Mouse (Mus musculus): Measurements from ENCODE around the gene Gfod1.

Gfod1 gene

DNA sequence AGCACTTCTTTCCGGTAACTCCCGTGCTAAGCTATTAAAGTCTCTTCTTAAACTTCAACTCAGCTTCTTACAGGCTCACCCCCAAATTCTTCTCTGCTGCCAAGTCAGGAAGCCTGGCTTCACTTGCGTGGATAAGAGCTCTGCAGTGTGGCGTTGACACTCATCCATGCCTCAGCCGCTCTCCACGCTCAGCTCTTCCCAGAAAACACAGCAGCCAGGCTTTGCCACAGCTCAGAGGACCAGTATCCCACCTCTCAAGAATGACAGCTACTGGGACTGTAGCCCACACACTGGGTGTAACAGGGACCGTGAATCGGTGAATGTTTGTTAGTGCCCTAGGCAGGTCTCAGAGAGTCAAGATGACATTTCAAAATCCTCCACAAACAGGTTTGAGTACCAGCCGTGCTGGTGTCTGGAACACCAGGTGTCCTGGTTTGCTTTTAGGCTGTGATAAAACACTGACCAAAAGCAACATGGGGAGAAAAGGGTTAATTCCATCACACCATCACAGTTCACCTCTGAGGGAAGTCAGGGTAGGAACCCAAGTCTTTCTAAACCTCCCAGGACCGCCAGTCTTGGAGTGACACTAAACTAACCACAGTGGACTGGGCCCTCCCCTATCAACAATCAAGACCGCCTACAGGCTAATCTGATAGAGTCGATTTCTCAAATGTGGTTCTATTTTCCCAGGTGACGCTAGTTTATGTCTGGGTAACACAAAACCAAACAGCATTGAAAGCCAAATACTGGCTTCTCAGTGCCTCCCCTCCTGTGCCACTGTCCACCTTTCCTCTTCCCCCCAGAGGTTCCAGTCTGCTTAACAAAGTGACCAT is 31.5 kb downstream of the Gfod1 start:
- TF ChIP-seq NANOG (IDR thresholded peaks at IDR 0.05; ENCODE audit: borderline replicate concordance, low read length) (no peak), POU5F1 (IDR thresholded peaks at IDR 0.05; ENCODE audit: borderline replicate concordance, low read length) (no peak), CTCF (conservative IDR thresholded peaks at IDR 0.05; ENCODE audit: low read length) (no peak)
- H3K4me1 ChIP-seq (replicated peaks; ENCODE audit: low read depth, low read length), result peaks cover 56% of the 10 kb centered on the region
- no peaks in the 10 kb centered on the region for H3K9me3 ChIP-seq (ENCODE audit: low read length)
- no peak overlapping the region for H3K4me3 ChIP-seq (replicated peaks; ENCODE audit: low read length)
- no peaks in the 10 kb centered on the region; the same call in 1 of the 2 replicates for H3K36me3 ChIP-seq (ENCODE audit: insufficient read depth, low read length)
- no peaks in the 10 kb centered on the region for H3K27me3 ChIP-seq (ENCODE audit: insufficient read depth, low read length)

- H3K4me3 ChIP-seq (replicated peaks; ENCODE audit: low read length), result no peak overlapping the region
- TF ChIP-seq POU5F1 (IDR thresholded peaks at IDR 0.05; ENCODE audit: borderline replicate concordance, low read length) (no peak), CTCF (conservative IDR thresholded peaks at IDR 0.05; ENCODE audit: low read length) (no peak), NANOG (IDR thresholded peaks at IDR 0.05; ENCODE audit: borderline replicate concordance, low read length) (no peak)
- H3K27me3 ChIP-seq (ENCODE audit: insufficient read depth, low read length), result no peaks in the 10 kb centered on the region
- peaks cover 63% of the 10 kb centered on the region for H3K4me1 ChIP-seq (replicated peaks; ENCODE audit: low read depth, low read length)
- H3K9me3 ChIP-seq (ENCODE audit: low read length), result no peaks in the 10 kb centered on the region
- H3K36me3 ChIP-seq (ENCODE audit: insufficient read depth, low read length), result no peaks in the 10 kb centered on the region; the same call in 1 of the 2 replicates
Measured at GRCm38 (mm10) chr13:43271481-43271880, 32.5 kb downstream of the Gfod1 start.

GRCm38 (mm10) chr13:43270220-43270597 is 33.8 kb downstream of the Gfod1 start:
- TF ChIP-seq NANOG (IDR thresholded peaks at IDR 0.05; ENCODE audit: borderline replicate concordance, low read length) (no peak), CTCF (conservative IDR thresholded peaks at IDR 0.05; ENCODE audit: low read length) (no peak), POU5F1 (IDR thresholded peaks at IDR 0.05; ENCODE audit: borderline replicate concordance, low read length) (no peak)
- Histone ChIP-seq H3K4me3 (replicated peaks; ENCODE audit: low read length) (no peak overlapping the region), H3K4me1 (replicated peaks; ENCODE audit: low read depth, low read length) (peaks cover 72% of the 10 kb centered on the region), H3K27me3 (ENCODE audit: insufficient read depth, low read length) (no peaks in the 10 kb centered on the region), H3K36me3 (ENCODE audit: insufficient read depth, low read length) (no peaks in the 10 kb centered on the region), H3K9me3 (ENCODE audit: low read length) (no peaks in the 10 kb centered on the region)

DNA sequence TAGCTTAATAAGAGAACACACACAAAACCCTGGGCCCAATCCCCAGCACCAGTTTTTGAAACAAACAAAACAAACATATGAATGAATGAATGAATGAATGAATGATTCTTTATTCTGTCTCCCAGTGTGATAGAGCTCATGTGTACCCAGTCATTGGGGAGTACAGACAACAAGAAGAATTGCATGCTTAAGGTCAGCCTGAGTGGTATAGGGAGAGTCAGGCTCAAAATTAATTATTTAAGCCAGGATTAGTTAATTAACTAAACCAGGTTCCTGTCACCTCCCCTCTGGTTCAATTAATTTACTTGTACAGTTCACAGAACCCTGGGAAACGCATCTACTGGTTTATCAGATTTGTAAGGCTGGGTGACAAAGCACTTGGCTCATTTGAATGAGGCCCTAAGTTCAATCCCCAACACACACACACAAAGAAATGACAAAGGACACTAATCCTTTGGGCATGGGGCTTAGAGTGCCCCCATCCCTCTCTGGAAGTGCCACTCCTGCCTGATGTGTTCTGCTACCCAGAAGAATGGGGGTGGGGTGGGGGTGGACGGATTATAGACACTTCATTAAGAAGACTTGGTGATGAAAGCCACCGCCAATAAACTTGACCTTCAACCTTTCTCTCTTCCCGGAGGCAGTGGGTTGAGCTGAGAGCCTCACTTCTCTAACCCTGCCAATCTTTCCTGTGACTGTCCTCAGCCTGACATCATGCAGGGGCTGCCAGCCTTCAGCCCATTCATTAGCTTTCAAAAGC is 34.3 kb downstream of the Gfod1 start:
- H3K27me3 ChIP-seq (ENCODE audit: insufficient read depth, low read length), result no peaks in the 10 kb centered on the region
- H3K4me3 ChIP-seq (replicated peaks; ENCODE audit: low read length), result no peak overlapping the region
- H3K9me3 ChIP-seq (ENCODE audit: low read length), result no peaks in the 10 kb centered on the region
- H3K4me1 ChIP-seq (replicated peaks; ENCODE audit: low read depth, low read length), result peaks cover 78% of the 10 kb centered on the region
- no peak for TF ChIP-seq CTCF (conservative IDR thresholded peaks at IDR 0.05; ENCODE audit: low read length)
- no peak for TF ChIP-seq POU5F1 (IDR thresholded peaks at IDR 0.05; ENCODE audit: borderline replicate concordance, low read length)
- TF ChIP-seq NANOG (IDR thresholded peaks at IDR 0.05; ENCODE audit: borderline replicate concordance, low read length), result no peak
- H3K36me3 ChIP-seq (ENCODE audit: insufficient read depth, low read length), result no peaks in the 10 kb centered on the region

DNA sequence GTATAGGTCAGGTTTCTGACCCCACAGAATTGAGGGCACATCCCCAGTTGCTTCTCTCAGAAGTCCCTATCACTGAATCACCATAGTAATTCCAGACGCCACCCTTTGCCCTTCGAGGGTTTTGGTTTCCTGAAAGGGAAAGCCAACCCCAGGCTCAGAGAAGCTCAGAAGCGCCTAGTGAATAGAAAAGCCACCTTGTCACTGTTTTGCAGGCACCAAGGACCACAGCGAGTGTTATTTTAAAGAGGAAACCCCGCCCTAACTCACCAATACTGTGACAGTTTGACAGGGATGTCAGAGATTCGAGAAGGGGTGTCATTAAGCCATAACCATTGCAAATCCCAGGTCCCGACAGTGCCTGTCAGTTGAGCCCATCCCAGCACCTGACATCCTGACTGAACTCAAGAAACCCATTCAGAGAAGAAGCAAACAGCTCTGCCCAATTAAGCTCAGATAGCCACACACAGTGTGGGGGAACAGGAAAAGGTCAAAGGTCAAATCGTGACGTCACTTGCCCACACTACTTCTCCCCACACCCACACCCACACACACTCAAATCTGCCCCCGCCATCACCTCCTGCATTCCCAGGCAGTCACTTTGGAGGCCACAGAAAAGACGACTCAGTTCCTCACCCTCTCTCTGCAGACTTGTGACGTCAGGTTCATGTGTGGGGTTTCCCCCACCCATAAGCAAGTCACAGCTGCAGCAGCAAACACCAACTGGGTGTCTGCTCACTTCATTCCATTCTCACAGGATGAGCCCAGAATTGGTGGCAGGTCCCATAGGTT is 35.2 kb downstream of the Gfod1 start:
- no peak for TF ChIP-seq POU5F1 (IDR thresholded peaks at IDR 0.05; ENCODE audit: borderline replicate concordance, low read length)
- no peak for TF ChIP-seq CTCF (conservative IDR thresholded peaks at IDR 0.05; ENCODE audit: low read length)
- TF ChIP-seq NANOG (IDR thresholded peaks at IDR 0.05; ENCODE audit: borderline replicate concordance, low read length), result no peak
- Histone ChIP-seq H3K9me3 (ENCODE audit: low read length) (no peaks in the 10 kb centered on the region), H3K27me3 (ENCODE audit: insufficient read depth, low read length) (no peaks in the 10 kb centered on the region), H3K4me3 (replicated peaks; ENCODE audit: low read length) (no peak overlapping the region), H3K4me1 (replicated peaks; ENCODE audit: low read depth, low read length) (peaks cover 81% of the 10 kb centered on the region), H3K36me3 (ENCODE audit: insufficient read depth, low read length) (no peaks in the 10 kb centered on the region)

- Histone ChIP-seq H3K4me3 (replicated peaks; ENCODE audit: low read length) (no peak overlapping the region), H3K36me3 (ENCODE audit: insufficient read depth, low read length) (no peaks in the 10 kb centered on the region), H3K4me1 (replicated peaks; ENCODE audit: low read depth, low read length) (peaks cover 81% of the 10 kb centered on the region), H3K27me3 (ENCODE audit: insufficient read depth, low read length) (no peaks in the 10 kb centered on the region), H3K9me3 (ENCODE audit: low read length) (no peaks in the 10 kb centered on the region)
- TF ChIP-seq POU5F1 (IDR thresholded peaks at IDR 0.05; ENCODE audit: borderline replicate concordance, low read length), result no peak
- TF ChIP-seq NANOG (IDR thresholded peaks at IDR 0.05; ENCODE audit: borderline replicate concordance, low read length), result no peak
- no peak for TF ChIP-seq CTCF (conservative IDR thresholded peaks at IDR 0.05; ENCODE audit: low read length)
Measured at GRCm38 (mm10) chr13:43267902-43268301, 36.1 kb downstream of the Gfod1 start.

GRCm38 (mm10) chr13:43267216-43267615 is 36.8 kb downstream of the Gfod1 start:
- Histone ChIP-seq H3K9me3 (ENCODE audit: low read length) (no peaks in the 10 kb centered on the region), H3K27me3 (ENCODE audit: insufficient read depth, low read length) (no peaks in the 10 kb centered on the region), H3K4me1 (replicated peaks; ENCODE audit: low read depth, low read length) (peaks cover 81% of the 10 kb centered on the region), H3K36me3 (ENCODE audit: insufficient read depth, low read length) (no peaks in the 10 kb centered on the region), H3K4me3 (replicated peaks; ENCODE audit: low read length) (no peak overlapping the region)
- no peak for TF ChIP-seq POU5F1 (IDR thresholded peaks at IDR 0.05; ENCODE audit: borderline replicate concordance, low read length)
- no peak for TF ChIP-seq CTCF (conservative IDR thresholded peaks at IDR 0.05; ENCODE audit: low read length)
- no peak for TF ChIP-seq NANOG (IDR thresholded peaks at IDR 0.05; ENCODE audit: borderline replicate concordance, low read length)

GRCm38 (mm10) chr13:43266333-43266732 is 37.6 kb downstream of the Gfod1 start:
- H3K27me3 ChIP-seq (ENCODE audit: insufficient read depth, low read length), result no peaks in the 10 kb centered on the region
- TF ChIP-seq CTCF (conservative IDR thresholded peaks at IDR 0.05; ENCODE audit: low read length) (no peak), POU5F1 (IDR thresholded peaks at IDR 0.05; ENCODE audit: borderline replicate concordance, low read length) (no peak), NANOG (IDR thresholded peaks at IDR 0.05; ENCODE audit: borderline replicate concordance, low read length) (no peak)
- no peak overlapping the region for H3K4me3 ChIP-seq (replicated peaks; ENCODE audit: low read length)
- no peaks in the 10 kb centered on the region for H3K9me3 ChIP-seq (ENCODE audit: low read length)
- H3K36me3 ChIP-seq (ENCODE audit: insufficient read depth, low read length), result no peaks in the 10 kb centered on the region
- peaks cover 80% of the 10 kb centered on the region for H3K4me1 ChIP-seq (replicated peaks; ENCODE audit: low read depth, low read length)
